Mouse (Mus musculus): ENCODE measurements at regions not wholly inside any gene's neighbourhood (a gene's known extent, or its start where the extent isn't known, plus 50 kb on each side); places are given as distances from the start of the nearest gene placed in this dataset.
"Not testable (repeated sequence)": the region's sequence is repeated elsewhere in the genome, so short reads cannot be mapped to it uniquely, and the experiment has no call there.

GRCm38 (mm10) chr13:52144066-52144465 lies 297.6 kb downstream of the Gadd45g start:
- not testable (repeated sequence) for TF ChIP-seq POLR2A (IDR thresholded peaks at IDR 0.05; ENCODE audit: extremely low read depth, insufficient read depth, low read length); CTCF (IDR thresholded peaks at IDR 0.05; ENCODE audit: low read depth, low read length)

Data from liver, adult 2 months (tissue).